Mouse (Mus musculus): Measurements from ENCODE around the gene Vmn2r76. TPM values are rescaled to one million over a fixed set of nuclear protein-coding genes. Genes with fewer than 3 reads are reported as not detected.
A peak's percentile ranks its signal among the peaks of the same experiment; 100 is the strongest.
"Not testable (repeated sequence)": the region's sequence is repeated elsewhere in the genome, so short reads cannot be mapped to it uniquely, and the experiment has no call there.

The Vmn2r76 gene
- not detected in 2 replicates for polyA plus RNA-seq (2012; rRNA removed)

- TF ChIP-seq CTCF (IDR thresholded peaks at IDR 0.05; ENCODE audit: borderline replicate concordance, extremely low read depth, insufficient read depth, insufficient read length) (no peak), POLR2A (IDR thresholded peaks at IDR 0.05; ENCODE audit: borderline replicate concordance, extremely low read depth, insufficient read depth, insufficient read length, poor library complexity, severe bottlenecking) (no peak)
These were observed at the start of gene Vmn2r76 for GRCm38 (mm10) chr7:86246208-86246607. Vmn2r76 (minus strand) TSS chr7:86246308.

DNA sequence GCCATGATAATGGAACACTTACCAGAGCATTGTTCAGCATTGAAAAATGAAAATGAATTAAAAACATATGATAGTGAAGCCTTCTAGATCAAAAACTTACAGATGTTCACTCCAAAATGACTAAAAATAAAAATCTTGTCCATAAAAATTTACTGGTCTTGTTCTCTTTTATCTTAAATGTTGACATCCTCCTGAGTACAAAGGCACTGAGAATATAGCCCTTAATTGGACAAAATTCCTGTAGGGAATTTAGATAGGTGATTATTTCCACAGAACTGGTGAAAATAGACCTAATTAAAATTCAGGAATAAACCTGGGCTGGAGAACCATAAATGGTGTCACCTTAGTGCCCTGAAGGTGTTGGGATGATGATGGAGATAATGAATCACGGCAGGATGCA is 31.0 kb upstream of the Vmn2r76 start, which contains the start of gene Olfr310:
Gene Olfr310, minus strand, starts transcription at position 101 of the 400 bp plus-strand sequence.
- TF ChIP-seq CTCF (IDR thresholded peaks at IDR 0.05; ENCODE audit: borderline replicate concordance, extremely low read depth, insufficient read depth, insufficient read length), result no peak
- DNase-seq (ENCODE audit: low read depth), result no peak

More at GRCm38 (mm10) chr7:86246208-86246607, at the start of gene Vmn2r76:
- DNase-seq (ENCODE audit: low read depth), result no peak

DNA sequence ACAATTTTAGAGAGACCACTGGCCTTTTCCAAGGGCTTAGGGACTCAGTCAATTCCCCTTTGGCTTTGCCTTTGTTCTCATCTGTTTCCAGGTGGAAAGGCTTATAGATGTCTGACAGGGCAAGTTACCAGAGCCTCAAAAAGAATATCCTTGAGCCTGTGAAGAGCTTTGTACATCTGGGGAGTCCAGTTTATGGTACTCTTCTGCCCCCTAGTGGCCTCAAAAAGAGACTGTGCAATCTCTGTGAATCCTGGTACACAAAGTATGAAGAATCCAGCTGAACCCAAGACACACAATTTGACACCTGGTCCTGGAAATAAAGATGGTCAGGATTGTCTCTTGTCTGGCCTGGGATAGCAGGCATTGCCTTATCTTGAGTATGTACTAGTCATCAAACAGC is 34.8 kb downstream of the Vmn2r76 start:
- TF ChIP-seq POLR2A (IDR thresholded peaks at IDR 0.05; ENCODE audit: borderline replicate concordance, extremely low read depth, insufficient read depth, insufficient read length, poor library complexity, severe bottlenecking) (no peak), CTCF (IDR thresholded peaks at IDR 0.05; ENCODE audit: borderline replicate concordance, extremely low read depth, insufficient read depth, insufficient read length) (peak; percentile 50; the same call in 1 of the 2 replicates)

DNA sequence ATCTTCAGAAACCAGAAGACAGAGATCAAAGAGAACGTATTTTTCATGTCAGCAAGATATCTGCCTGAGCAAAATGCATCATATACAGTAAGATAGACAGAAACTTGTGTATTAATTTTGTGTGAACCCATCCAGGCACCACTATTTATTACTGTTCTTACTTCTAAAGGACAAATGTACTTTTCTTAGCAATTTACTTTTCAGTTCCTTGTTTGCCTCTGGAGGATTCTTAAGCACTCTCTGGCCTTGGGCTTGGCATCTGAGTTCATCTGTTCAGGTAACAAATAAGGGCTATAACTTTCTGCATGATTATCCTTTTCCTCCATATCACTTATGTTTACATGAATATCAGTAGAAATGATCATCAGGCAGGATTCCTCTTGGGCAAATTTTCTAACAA is 74.4 kb downstream of the Vmn2r76 start, which contains the start of gene Vmn2r75:
Gene Vmn2r75, minus strand, starts transcription at position 101 of the 400 bp plus-strand sequence.
- not testable (repeated sequence) for DNase-seq (ENCODE audit: low read depth)

More for the DNA sequence above, 34.8 kb downstream of the Vmn2r76 start:
- peak; percentile 47 for DNase-seq (ENCODE audit: low read depth)

Other genes with a start within 250 kb of the Vmn2r76 start
- gene Vmn2r75, start 74.5 kb downstream of the Vmn2r76 start, polyA plus RNA-seq (2012; rRNA removed), result not detected in 2 replicates
- not detected in 2 replicates for gene Olfr310, start 30.9 kb upstream of the Vmn2r76 start, polyA plus RNA-seq (2012; rRNA removed)
- gene Olfr309, start 67.4 kb upstream of the Vmn2r76 start, polyA plus RNA-seq (2012; rRNA removed), result not detected in 2 replicates
- gene Olfr308, start 79.3 kb upstream of the Vmn2r76 start, polyA plus RNA-seq (2012; rRNA removed), result not detected in 2 replicates
- not detected in 2 replicates for gene Olfr307, start 91.3 kb upstream of the Vmn2r76 start, polyA plus RNA-seq (2012; rRNA removed)
- gene Olfr305, start 120.6 kb upstream of the Vmn2r76 start, polyA plus RNA-seq (2012; rRNA removed), result not detected in 2 replicates
- not detected in 2 replicates for gene Olfr304, start 140.3 kb upstream of the Vmn2r76 start, polyA plus RNA-seq (2012; rRNA removed)
- not detected in 2 replicates for gene Olfr303, start 151.5 kb upstream of the Vmn2r76 start, polyA plus RNA-seq (2012; rRNA removed)
- not detected in 2 replicates for gene Olfr301, start 157.5 kb upstream of the Vmn2r76 start, polyA plus RNA-seq (2012; rRNA removed)
- gene Olfr299, start 213.6 kb upstream of the Vmn2r76 start, polyA plus RNA-seq (2012; rRNA removed), result not detected in 2 replicates
- gene Olfr298, start 246.2 kb upstream of the Vmn2r76 start, polyA plus RNA-seq (2012; rRNA removed), result not detected in 2 replicates

Measured in brain, embryonic 14.5 days (tissue).